Mouse (Mus musculus): ENCODE data around the gene Idnk.
A peak's percentile ranks its signal among the peaks of the same experiment; 100 is the strongest.
"Not testable (repeated sequence)": the region's sequence is repeated elsewhere in the genome, so short reads cannot be mapped to it uniquely, and the experiment has no call there.

Gene Idnk

GRCm38 (mm10) chr13:58157447-58158098, at the start of gene Idnk:
Gene Idnk (plus strand): TSS chr13:58157649.
- peak; percentile 94 to 95 for DNase-seq

GRCm38 (mm10) chr13:58111306-58111705, 46.1 kb upstream of the Idnk start:
- no peak for DNase-seq

DNA sequence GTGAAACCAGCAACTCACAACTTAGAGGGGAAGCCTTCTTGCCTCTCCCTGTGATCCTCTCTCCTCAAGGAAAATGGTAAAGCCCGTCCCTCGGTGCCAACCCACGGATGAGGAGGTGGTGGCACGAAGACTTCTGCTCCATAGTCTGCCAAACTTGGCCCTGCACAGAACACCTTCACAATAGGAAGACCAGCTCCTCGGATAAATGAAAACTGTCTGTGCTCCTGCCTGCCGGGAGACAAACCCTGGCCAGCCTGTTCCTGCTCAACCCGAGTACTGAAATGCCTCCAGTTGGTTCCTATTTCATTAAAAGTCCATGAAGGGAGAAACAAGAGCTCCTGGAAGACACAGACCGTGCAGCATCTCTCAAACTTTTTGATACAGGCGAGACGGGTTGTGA, 45.3 kb upstream of the Idnk start:
- DNase-seq, result peak in 1 of 2 experiments; percentile 28

GRCm38 (mm10) chr13:58112601-58113041, 44.8 kb upstream of the Idnk start:
- no peak for DNase-seq

GRCm38 (mm10) chr13:58113061-58113900, 44.2 kb upstream of the Idnk start, which contains the start of gene Klhl3:
Gene Klhl3 (minus strand): TSS chr13:58113592.
- peak; percentile 83 to 89 for DNase-seq

GRCm38 (mm10) chr13:58115227-58115626, 42.2 kb upstream of the Idnk start:
- DNase-seq, result peak; percentile 68 to 77

DNA sequence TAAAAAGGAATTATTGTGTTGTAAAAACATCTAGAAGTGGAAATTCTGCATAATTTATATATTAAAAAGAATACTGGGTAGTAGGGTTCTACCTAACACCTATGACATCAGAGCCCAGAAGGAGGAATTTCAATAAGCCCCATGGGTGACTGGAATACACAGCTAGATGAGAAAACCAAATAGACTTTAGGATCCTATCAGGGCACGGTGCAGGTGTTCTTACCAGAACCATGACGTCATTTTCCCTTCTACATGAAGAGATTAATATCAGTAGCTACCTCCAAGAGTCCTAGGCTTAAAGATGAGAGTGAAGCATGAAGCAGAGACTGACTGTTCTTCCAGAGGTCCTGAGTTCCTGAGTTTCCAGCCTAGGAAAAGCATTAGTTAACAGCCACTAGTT, 40.6 kb upstream of the Idnk start:
- no peak for DNase-seq

GRCm38 (mm10) chr13:58117318-58118017, 40.0 kb upstream of the Idnk start:
- peak; percentile 80 to 82 for DNase-seq

DNA sequence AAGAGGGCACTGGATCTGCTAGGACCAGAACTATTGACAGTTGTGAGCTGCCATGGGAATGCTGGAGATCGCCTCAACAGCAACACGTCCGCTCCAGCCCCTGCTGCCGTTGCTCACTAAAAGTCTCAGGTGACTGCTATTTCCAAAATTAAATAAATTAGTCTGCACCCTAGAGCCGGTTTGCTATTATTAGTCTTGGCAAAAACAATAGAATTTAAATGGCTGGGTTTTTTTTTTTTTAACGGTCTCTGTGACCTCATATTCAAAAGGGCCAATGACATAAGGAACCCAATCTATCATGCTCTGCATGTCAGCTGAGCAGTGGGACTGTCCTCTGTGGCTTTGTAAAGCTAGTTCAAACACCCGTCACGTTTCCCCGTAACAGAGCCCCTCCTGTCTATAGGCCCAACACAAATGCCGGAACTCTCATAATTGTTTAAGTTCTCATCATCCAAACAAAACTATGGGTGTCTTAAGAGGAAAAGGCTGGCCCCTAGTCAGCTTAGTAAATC, 34.6 kb upstream of the Idnk start:
- DNase-seq, result no peak

DNA sequence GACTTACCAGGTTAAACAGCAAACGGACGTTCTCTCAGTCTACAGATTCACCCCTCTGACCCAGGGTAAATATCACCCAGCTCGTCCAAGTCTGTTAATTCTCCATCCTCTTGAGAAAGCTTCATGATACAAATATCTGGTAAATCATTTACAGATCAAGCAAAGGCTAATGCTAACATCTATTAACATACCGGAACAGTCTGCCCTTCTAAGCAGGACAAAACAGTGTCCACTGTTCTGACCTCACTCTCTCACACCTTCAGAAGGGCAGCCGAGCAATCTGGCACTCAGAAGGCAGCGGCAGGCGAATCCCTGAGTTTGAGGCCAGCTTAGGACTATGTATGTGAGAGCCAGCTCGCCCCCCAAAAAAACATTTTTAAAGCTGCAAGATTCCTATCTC, 34.1 kb upstream of the Idnk start:
- peak; percentile 39 to 64 for DNase-seq

- no peak for DNase-seq
Measured at GRCm38 (mm10) chr13:58124278-58124677, 33.2 kb upstream of the Idnk start.

- DNase-seq, result no peak
Measured at GRCm38 (mm10) chr13:58124989-58125388, 32.5 kb upstream of the Idnk start.

GRCm38 (mm10) chr13:58126126-58126525, 31.3 kb upstream of the Idnk start:
- DNase-seq, result peak; percentile 48 to 62

- no peak for DNase-seq
Measured at GRCm38 (mm10) chr13:58126862-58127765, 30.3 kb upstream of the Idnk start.

- DNase-seq, result peak; percentile 65 to 84
Measured at GRCm38 (mm10) chr13:58127766-58128361, 29.6 kb upstream of the Idnk start.

DNA sequence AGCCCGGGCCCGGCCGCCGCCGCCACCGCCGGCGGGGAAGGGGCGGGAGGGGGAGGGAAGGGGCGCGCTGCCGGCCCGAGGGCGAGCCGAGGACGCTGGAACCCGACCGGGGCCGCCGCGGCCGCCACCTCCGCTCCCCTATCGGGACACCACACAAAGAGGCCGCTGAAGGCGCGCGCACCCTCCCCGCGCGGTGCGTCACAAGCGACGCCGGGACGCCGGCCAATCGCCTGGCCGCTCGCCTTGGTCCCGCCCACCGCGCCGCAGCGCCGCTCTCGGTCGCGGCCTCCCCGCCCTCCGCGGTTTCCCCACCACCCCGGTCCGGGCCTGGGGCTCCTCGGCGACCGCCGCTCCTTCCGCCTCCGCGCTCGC, 29.1 kb upstream of the Idnk start, which contains the start of gene Hnrnpa0:
Hnrnpa0 (minus strand) TSS at position 161 of the 372 bp plus-strand sequence.
- peak; percentile 96 to 98 for DNase-seq

- peak; percentile 96 to 99 for DNase-seq
Measured at GRCm38 (mm10) chr13:58128768-58129671, 28.4 kb upstream of the Idnk start.

- no peak for DNase-seq
Measured at GRCm38 (mm10) chr13:58129687-58130246, 27.7 kb upstream of the Idnk start.

DNA sequence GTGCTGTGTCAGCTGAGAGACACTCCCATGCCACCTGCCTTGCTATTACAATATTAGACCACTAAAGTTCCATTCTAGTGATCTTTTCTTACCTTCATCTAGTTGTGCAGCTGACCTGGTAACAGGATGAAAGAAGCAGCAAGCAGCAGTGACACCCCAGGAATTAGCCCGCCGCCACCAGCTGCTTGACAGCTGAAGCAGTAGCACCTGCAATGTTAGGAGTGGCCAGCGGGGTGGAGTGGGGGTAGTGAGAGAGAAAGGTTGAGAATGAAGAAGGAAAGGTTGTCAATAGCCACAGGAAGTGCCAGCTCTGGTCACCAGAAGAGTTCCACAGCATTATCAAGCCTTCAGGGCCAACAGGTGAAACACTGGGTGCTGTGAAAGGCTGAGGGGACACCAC, 25.8 kb upstream of the Idnk start:
- DNase-seq, result no peak

DNA sequence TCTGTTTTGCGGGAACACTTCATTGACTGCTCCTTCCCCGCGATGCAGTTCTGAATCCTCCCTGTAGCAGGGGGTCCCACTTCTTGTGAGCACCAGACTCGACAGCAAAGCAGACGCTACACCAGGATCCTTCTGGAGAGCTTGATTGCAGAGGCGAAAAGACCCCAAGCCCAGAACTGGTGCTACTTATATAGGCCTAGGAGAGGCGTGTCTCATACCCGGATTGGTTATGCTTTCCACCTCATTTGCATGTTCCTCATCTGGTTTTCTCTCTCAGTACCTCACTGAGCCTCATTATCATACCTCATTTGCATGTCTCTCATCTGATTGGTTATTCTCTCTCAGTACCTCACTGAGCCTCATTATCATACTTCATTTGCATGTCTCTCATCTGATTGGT, 10.8 kb upstream of the Idnk start:
- not testable (repeated sequence) for DNase-seq
